Mouse (Mus musculus) lung, adult 2 months (tissue): ENCODE data around the gene Cdk9.

Experiments
- CTCF ChIP-seq: fragments of 200-500 bp; IDR thresholded peaks from 2 replicates; pipeline ENCODE4 v1.5.1; 2011; ENCODE audit warnings: mild to moderate bottlenecking, low read length, control low read depth; ENCODE audit not compliant: insufficient read depth
- POLR2A ChIP-seq: fragments of 200-500 bp; IDR thresholded peaks from 2 replicates; pipeline ENCODE4 v1.6.1; 2011; ENCODE audit warnings: low read depth, mild to moderate bottlenecking, control low read depth, low read length, borderline replicate concordance; ENCODE audit errors: extremely low read depth

GRCm38 (mm10) chr2:32711301-32712056 is 1.4 kb downstream of the Cdk9 start:
- no peak for TF ChIP-seq POLR2A
- no peak for TF ChIP-seq CTCF
